Mouse (Mus musculus) midbrain, embryonic 14.5 days (tissue): ENCODE data around the gene Foxo3. TPM values are rescaled to one million over a fixed set of nuclear protein-coding genes. Genes with fewer than 3 reads are reported as not detected.

ENCODE experiments used
- ATAC-seq: fragments of 200-750 bp; cut with Nextera tagmentation; 2 replicates; pipeline ENCODE4 v1.8.0; 2017; ENCODE audit warnings: moderate number of reproducible peaks, moderate library complexity; ENCODE audit not compliant: low FRiP score, low TSS enrichment
- DNase-seq: peaks from one replicate; pipeline ENCODE4 v3.0.0-alpha.2; 2015
- H3K27ac ChIP-seq: fragments of 300-500 bp; sonication (generic); replicated peaks from 2 replicates; pipeline ENCODE4 v1.5.1; 2014; ENCODE audit warnings: mild to moderate bottlenecking, low read depth, low read length, moderate library complexity
- H3K27me3 ChIP-seq: fragments of 300-500 bp; sonication (generic); 2 replicates; pipeline ENCODE4 v1.6.1; 2014; ENCODE audit warnings: low read length, control low read depth, mixed read lengths; ENCODE audit not compliant: control insufficient read depth, insufficient read depth
- H3K36me3 ChIP-seq: fragments of 300-500 bp; sonication (generic); 2 replicates; pipeline ENCODE4 v1.6.1; 2014; ENCODE audit warnings: low read length, control low read depth; ENCODE audit not compliant: control insufficient read depth, insufficient read depth
- H3K4me1 ChIP-seq: fragments of 300-500 bp; sonication (generic); 2 replicates; pipeline ENCODE4 v1.6.1; 2014; ENCODE audit warnings: mild to moderate bottlenecking, antibody characterized with exemption, low read length, control low read depth; ENCODE audit not compliant: control insufficient read depth, insufficient read depth
- H3K4me2 ChIP-seq: fragments of 300-500 bp; sonication (generic); 2 replicates; pipeline ENCODE4 v1.6.1; 2014; ENCODE audit warnings: mild to moderate bottlenecking, low read length, moderate library complexity
- H3K4me3 ChIP-seq: fragments of 300-500 bp; sonication (generic); replicated peaks from 2 replicates; pipeline ENCODE4 v1.5.1; 2014; ENCODE audit warnings: low read depth, low read length
- H3K9ac ChIP-seq: fragments of 300-500 bp; sonication (generic); replicated peaks from 2 replicates; pipeline ENCODE4 v1.6.1; 2014; ENCODE audit warnings: mild to moderate bottlenecking, low read length, moderate library complexity
- H3K9me3 ChIP-seq: fragments of 300-500 bp; sonication (generic); 2 replicates; pipeline ENCODE4 v1.6.1; 2016; ENCODE audit warnings: low read length, control low read depth, mixed read lengths; ENCODE audit not compliant: control insufficient read depth
- WGBS: fragments of 180-500 bp; shearing (Covaris S2); extraction: QIAGEN DNeasy Blood & Tissue Kit; methylation state at CpG from one replicate; pipeline ENCODE4 v1.1.7; 2014; 5-methylcytosine and 5-hydroxymethylcytosine counted together
- polyA plus RNA-seq: library from polyadenylated mRNA; unstranded; fragments of >200 nt; fragmentation: Nextera tagmentation; extraction: Ambion mirVana; gene quantifications from 2 replicates; pipeline ENCODE4 v1.2.1, GENCODE M21; 2014

Foxo3 gene
- polyA plus RNA-seq, 1 experiment from 2014 or later: 6.0 TPM

DNA sequence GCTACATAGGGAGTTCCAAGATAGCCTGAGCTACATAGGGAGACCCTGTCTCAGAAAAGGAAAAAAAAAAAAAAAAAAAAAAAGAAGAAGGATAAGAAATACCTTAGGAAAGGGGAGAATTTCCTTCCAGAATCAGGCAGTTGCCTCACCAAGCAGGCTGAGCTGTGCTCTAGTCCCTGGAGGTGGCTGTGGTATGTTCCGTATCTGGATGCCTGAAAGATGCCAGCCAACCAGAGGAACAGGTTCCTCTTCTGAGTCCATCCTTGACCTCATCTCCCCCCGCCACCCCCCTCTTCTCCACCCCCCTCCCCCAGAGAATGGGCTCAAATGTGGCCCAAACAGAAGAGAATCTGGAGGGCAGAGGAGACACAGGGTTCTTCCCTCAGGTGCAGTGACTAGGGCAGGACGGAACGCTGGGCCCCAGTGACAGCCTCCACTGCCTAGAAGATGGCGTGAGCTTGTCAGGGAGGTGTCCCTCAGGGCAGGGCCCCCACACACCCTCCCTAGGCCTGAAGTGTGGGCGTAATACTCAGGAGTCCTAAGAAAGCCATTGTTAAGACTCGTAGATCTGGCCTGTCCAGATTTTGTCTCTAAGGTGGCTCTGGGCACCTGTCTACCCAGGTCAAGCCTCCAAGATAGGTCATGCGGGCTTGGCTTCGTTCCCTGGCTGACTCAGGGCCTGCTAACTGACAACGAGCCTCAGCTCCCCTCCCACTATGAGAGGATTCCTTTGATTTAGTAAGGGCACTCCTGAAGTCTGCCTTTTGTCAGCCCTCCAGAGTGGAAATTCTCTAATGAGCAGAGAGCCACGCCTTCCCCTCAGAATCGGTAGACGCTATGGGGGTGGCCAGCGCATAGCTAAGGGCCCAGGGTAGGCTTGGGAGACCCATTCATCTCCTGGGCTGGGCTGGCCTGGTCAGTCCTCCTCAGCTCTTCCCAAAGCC lies 141.5 kb downstream of the Foxo3 start:
- DNase-seq (no peak), ATAC-seq (no peak; the same call in 1 of the 2 replicates)
- no peak overlapping the region for H3K4me3 ChIP-seq
- H3K27ac ChIP-seq: no peak overlapping the region
- no peak overlapping the region for H3K9ac ChIP-seq
- no peaks in the 10 kb centered on the region for H3K4me1 ChIP-seq
- WGBS: 85% methylated on average over 14 of the region's 14 CpGs
- no peaks in the 10 kb centered on the region for H3K9me3 ChIP-seq
- no peaks in the 10 kb centered on the region for H3K36me3 ChIP-seq
- no peaks in the 10 kb centered on the region for H3K27me3 ChIP-seq
- H3K4me2 ChIP-seq: no peak overlapping the region

Other genes with a start within 250 kb of the Foxo3 start
- 5.8 and 7.0 TPM in 2 replicates for gene Afg1l, start 201.8 kb upstream of the Foxo3 start, polyA plus RNA-seq
- 250 and 272 TPM in 2 replicates for gene Snx3, start 225.3 kb upstream of the Foxo3 start, polyA plus RNA-seq